Mouse (Mus musculus) limb, embryonic 14.5 days (tissue): ENCODE results near the gene C8g. TPM values are rescaled to one million over a fixed set of nuclear protein-coding genes. Genes with fewer than 3 reads are reported as not detected.

Experiments
- ATAC-seq: fragments of 200-750 bp; cut with Nextera tagmentation; 2 replicates; pipeline ENCODE4 v1.8.0; 2017; ENCODE audit warnings: low read depth, moderate number of reproducible peaks, moderate TSS enrichment; ENCODE audit not compliant: low FRiP score
- DNase-seq: peaks from one replicate; pipeline ENCODE4 v3.0.0-alpha.2; 2015; ENCODE audit warnings: low spot score
- H3K27ac ChIP-seq: fragments of 300-500 bp; sonication (generic); replicated peaks from 2 replicates; pipeline ENCODE4 v1.5.1; 2014; ENCODE audit warnings: low read depth, mild to moderate bottlenecking, low read length, moderate library complexity, mixed read lengths
- H3K27me3 ChIP-seq: fragments of 300-500 bp; sonication (generic); 2 replicates; pipeline ENCODE4 v1.6.1; 2014; ENCODE audit warnings: low read length, mixed read lengths; ENCODE audit not compliant: control insufficient read depth, insufficient read depth
- H3K36me3 ChIP-seq: fragments of 300-500 bp; sonication (generic); 2 replicates; pipeline ENCODE4 v1.6.1; 2014; ENCODE audit warnings: mild to moderate bottlenecking, low read length, moderate library complexity, mixed read lengths; ENCODE audit not compliant: control insufficient read depth, insufficient read depth
- H3K4me1 ChIP-seq: fragments of 300-500 bp; sonication (generic); 2 replicates; pipeline ENCODE4 v1.6.1; 2014; ENCODE audit warnings: antibody characterized with exemption, low read length, mixed read lengths; ENCODE audit not compliant: control insufficient read depth, insufficient read depth
- H3K4me2 ChIP-seq: fragments of 300-500 bp; sonication (generic); replicated peaks from 2 replicates; pipeline ENCODE4 v1.6.1; 2014; ENCODE audit warnings: low read depth, mild to moderate bottlenecking, low read length, moderate library complexity; ENCODE audit not compliant: severe bottlenecking
- H3K4me3 ChIP-seq: fragments of 300-500 bp; sonication (generic); replicated peaks from 2 replicates; pipeline ENCODE4 v1.5.1; 2014; ENCODE audit warnings: low read length
- H3K9ac ChIP-seq: fragments of 300-500 bp; sonication (generic); 2 replicates; pipeline ENCODE4 v1.6.1; 2014; ENCODE audit warnings: mild to moderate bottlenecking, low read depth, low read length, moderate library complexity; ENCODE audit not compliant: severe bottlenecking
- H3K9me3 ChIP-seq: fragments of 300-500 bp; sonication (generic); 2 replicates; pipeline ENCODE4 v1.6.1; 2016; ENCODE audit warnings: low read length; ENCODE audit not compliant: control insufficient read depth
- POLR2A ChIP-seq: fragments of 200-500 bp; IDR thresholded peaks from 2 replicates; pipeline ENCODE4 v1.8.0; 2012; ENCODE audit warnings: inconsistent platforms, mild to moderate bottlenecking, moderate library complexity, borderline replicate concordance; ENCODE audit not compliant: insufficient read depth, insufficient read length; ENCODE audit errors: extremely low read depth
- WGBS: fragments of 180-500 bp; shearing (Covaris S2); extraction: QIAGEN DNeasy Blood & Tissue Kit; methylation state at CpG from one replicate; pipeline ENCODE4 v1.1.7; 2014; 5-methylcytosine and 5-hydroxymethylcytosine counted together
- polyA plus RNA-seq, 2 experiments: library from polyadenylated mRNA; depleted of rRNA in 1 of 2; stranded (reverse) in 1 of 2; unstranded in 1 of 2; fragments of >200 nt; fragmentation: Nextera tagmentation in 1 of 2; extraction: Ambion mirVana in 1 of 2; gene quantifications; 2 replicates each; pipeline versions ENCODE4 v1.2.1 to v1.2.3; 2012 to 2014

Gene C8g
- polyA plus RNA-seq, 2 experiments, result 4.2 to 4.4 TPM

DNA sequence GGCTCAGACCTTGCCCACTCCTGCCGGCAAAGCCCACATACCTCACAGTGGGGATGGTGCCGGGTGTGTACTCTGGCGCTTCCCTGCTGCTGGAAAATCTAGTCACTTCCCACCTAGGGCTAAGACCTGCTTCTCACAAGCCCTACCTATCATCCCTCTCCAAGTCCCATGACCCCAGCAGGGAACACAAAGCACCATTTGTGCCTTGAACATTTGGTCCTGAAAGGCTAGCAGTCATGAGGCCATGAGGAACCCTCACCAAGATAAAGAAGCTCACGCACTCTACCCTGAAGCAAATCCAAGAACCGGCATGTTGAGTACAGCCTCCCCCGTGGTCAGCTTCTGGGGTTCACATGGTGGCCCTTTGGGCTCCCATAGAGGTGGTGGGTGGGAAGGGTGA, 31.6 kb downstream of the C8g start, which contains the start of gene Ptgds:
Ptgds (minus strand) TSS at position 78 of the 400 bp plus-strand sequence.
- WGBS, result 48% methylated on average over 6 of the region's 6 CpGs

GRCm38 (mm10) chr2:25468962-25469915, 32.3 kb downstream of the C8g start:
- Histone ChIP-seq H3K27me3 (no peaks in the 10 kb centered on the region), H3K9me3 (no peaks in the 10 kb centered on the region), H3K4me1 (peaks cover 9% of the 10 kb centered on the region; the same call in 1 of the 2 replicates), H3K4me2 (no peak overlapping the region), H3K36me3 (no peaks in the 10 kb centered on the region), H3K9ac (no peak overlapping the region), H3K4me3 (no peak overlapping the region), H3K27ac (no peak overlapping the region)
- WGBS, result 60% methylated on average over 10 of the region's 10 CpGs
- DNase-seq, result peak; percentile 10
- TF ChIP-seq POLR2A, result no peak
- no peak for ATAC-seq

More for the DNA sequence above, 31.6 kb downstream of the C8g start, which contains the start of gene Ptgds:
- peaks cover 9% of the 10 kb centered on the region; the same call in 1 of the 2 replicates for H3K4me1 ChIP-seq
- no peaks in the 10 kb centered on the region for H3K36me3 ChIP-seq
- ATAC-seq (no peak), DNase-seq (no peak)
- H3K27ac ChIP-seq, result no peak within 1 kb of the TSS
- no peak for TF ChIP-seq POLR2A
- H3K27me3 ChIP-seq, result no peaks in the 10 kb centered on the region
- no peak within 1 kb of the TSS for H3K4me2 ChIP-seq
- H3K9ac ChIP-seq, result no peak within 1 kb of the TSS
- no peak within 1 kb of the TSS for H3K4me3 ChIP-seq
- H3K9me3 ChIP-seq, result no peaks in the 10 kb centered on the region

- Histone ChIP-seq H3K4me1 (peaks cover 9% of the 10 kb centered on the region; the same call in 1 of the 2 replicates), H3K4me2 (no peak overlapping the region), H3K9me3 (no peaks in the 10 kb centered on the region), H3K4me3 (no peak overlapping the region), H3K27ac (no peak overlapping the region), H3K9ac (no peak overlapping the region), H3K27me3 (no peaks in the 10 kb centered on the region), H3K36me3 (no peaks in the 10 kb centered on the region)
- DNase-seq (no peak), ATAC-seq (no peak)
- 77% methylated on average over 14 of the region's 14 CpGs for WGBS
- no peak for TF ChIP-seq POLR2A
Observed at GRCm38 (mm10) chr2:25467606-25468303, 33.8 kb downstream of the C8g start.

- DNase-seq (no peak), ATAC-seq (no peak)
- no peak overlapping the region for H3K27ac ChIP-seq
Observed at GRCm38 (mm10) chr2:25465816-25466635, 35.5 kb downstream of the C8g start.

More at GRCm38 (mm10) chr2:25465816-25466635, 35.5 kb downstream of the C8g start:
- H3K27me3 ChIP-seq, result no peaks in the 10 kb centered on the region
- no peak overlapping the region for H3K4me3 ChIP-seq
- TF ChIP-seq POLR2A, result no peak
- H3K36me3 ChIP-seq, result no peaks in the 10 kb centered on the region
- peaks cover 12% of the 10 kb centered on the region; the same call in 1 of the 2 replicates for H3K4me1 ChIP-seq
- H3K4me2 ChIP-seq, result no peak overlapping the region
- H3K9ac ChIP-seq, result no peak overlapping the region
- 41% methylated on average over 10 of the region's 10 CpGs for WGBS
- H3K9me3 ChIP-seq, result no peaks in the 10 kb centered on the region
